Comparison of ENCODE assay signal across 8 mouse cellular contexts in the genomic region with DNA sequence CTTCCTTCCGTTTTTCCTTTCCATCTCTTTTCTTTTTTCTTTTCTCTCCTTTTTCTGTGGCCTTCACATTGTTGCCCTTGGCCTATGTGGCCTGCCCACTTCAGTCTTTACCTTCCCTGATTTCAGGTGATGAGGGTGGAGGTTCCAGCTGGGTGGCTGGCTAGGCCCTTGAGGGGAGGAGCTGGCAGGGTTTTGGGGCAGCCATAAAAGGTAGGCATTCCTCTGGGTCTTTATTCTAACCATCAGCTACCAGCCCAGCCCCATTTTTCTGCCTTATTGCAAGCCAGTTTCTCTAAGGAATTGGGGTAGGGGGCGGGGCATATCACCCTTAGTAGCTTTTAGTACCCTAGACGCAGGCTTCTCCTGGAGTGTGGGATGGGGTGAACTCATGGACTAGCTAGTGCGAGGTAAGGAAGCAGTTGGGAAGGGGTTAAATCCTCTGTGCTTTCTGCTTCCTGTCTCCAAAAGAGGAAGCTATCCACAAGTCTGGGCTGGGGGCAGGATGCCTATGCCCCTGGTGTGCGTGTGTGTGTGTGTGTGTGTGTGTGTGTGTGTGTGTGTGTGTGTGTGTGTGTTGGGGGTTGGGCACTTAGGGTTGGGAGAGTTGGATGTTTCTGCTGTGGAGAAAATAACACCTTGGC. TPM values are rescaled to one million over a fixed set of nuclear protein-coding genes. Genes with fewer than 3 reads are reported as not detected.
DNase-seq lines count a peak whose midpoint lies in the region; ATAC-seq and TF ChIP-seq lines count a peak whose summit lies in the region.

No protein-coding gene starts in this region.

- peak overlapping the region; percentile 85 for H3K4me3 ChIP-seq in embryonic fibroblast, embryonic 13.5 days (ENCODE audit: insufficient read depth, low read length)
- H3K4me3 ChIP-seq in hindbrain, postnatal 0 days (ENCODE audit: low read length): peak overlapping the region; percentile 64
- peak overlapping the region; percentile 88 for H3K4me3 ChIP-seq in liver, embryonic 16.5 days (ENCODE audit: low read depth, low read length)
- H3K4me3 ChIP-seq in olfactory bulb, adult 2 months (ENCODE audit: insufficient read depth, low read depth, low read length): peak overlapping the region; percentile 8

- H3K9ac ChIP-seq in hindbrain, postnatal 0 days (replicated peaks; ENCODE audit: low read length): peak overlapping the region; percentile 30; the same call in 1 of the 2 replicates
- peak overlapping the region; percentile 98 for H3K9ac ChIP-seq in liver, embryonic 16.5 days (ENCODE audit: low read depth, low read length)

- WGBS in hindbrain, postnatal 0 days: 33% methylated on average over 5 of the region's 5 CpGs
- 22% methylated on average over 5 of the region's 5 CpGs for WGBS in liver, embryonic 16.5 days (ENCODE audit: insufficient replicate concordance)
- WGBS in olfactory bulb, adult 2 months: 43% methylated on average over 5 of the region's 5 CpGs

- no peaks in the 10 kb centered on the region for H3K4me1 ChIP-seq in embryonic fibroblast, embryonic 13.5 days (ENCODE audit: control insufficient read depth, insufficient read depth, low read length)
- peaks cover 18% of the 10 kb centered on the region; the same call in 1 of the 2 replicates for H3K4me1 ChIP-seq in hindbrain, postnatal 0 days (ENCODE audit: insufficient read depth, low read length)
- peaks cover 36% of the 10 kb centered on the region for H3K4me1 ChIP-seq in liver, embryonic 16.5 days (ENCODE audit: control insufficient read depth, low read depth, low read length)
- peaks cover 20% of the 10 kb centered on the region for H3K4me1 ChIP-seq in olfactory bulb, adult 2 months (ENCODE audit: control insufficient read depth, insufficient read depth, low read length)

- DNase-seq in heart, adult 18-20 months: peak; percentile 54 to 68
- DNase-seq in heart, adult 8-10 months (ENCODE audit: low spot score): no peak
- no peak for DNase-seq in hindbrain, postnatal 0 days (ENCODE audit: low spot score)
- no peak for DNase-seq in cerebellum, postnatal 10 days
- no peak for DNase-seq in cerebellum, postnatal 25 days

- peak overlapping the region; percentile 98 for H3K4me2 ChIP-seq in hindbrain, postnatal 0 days (ENCODE audit: low read depth, low read length)
- H3K4me2 ChIP-seq in liver, embryonic 16.5 days (ENCODE audit: low read depth, low read length): peak overlapping the region; percentile 97

- H3K9me3 ChIP-seq in hindbrain, postnatal 0 days (ENCODE audit: low read length): no peaks in the 10 kb centered on the region
- H3K9me3 ChIP-seq in liver, embryonic 16.5 days (replicated peaks; ENCODE audit: control insufficient read depth, low read length): no peaks in the 10 kb centered on the region

- TF ChIP-seq POLR2A in embryonic fibroblast, embryonic 13.5 days (IDR thresholded peaks at IDR 0.05; ENCODE audit: low read depth, low read length): no peak
- no peak for TF ChIP-seq POLR2A in olfactory bulb, adult 2 months (IDR thresholded peaks at IDR 0.05; ENCODE audit: insufficient read depth, low read depth, low read length)

- TF ChIP-seq CTCF in embryonic fibroblast, embryonic 13.5 days (IDR thresholded peaks at IDR 0.05; ENCODE audit: borderline replicate concordance, insufficient read depth, low read length): no peak
- no peak for TF ChIP-seq CTCF in hindbrain, postnatal 0 days (IDR thresholded peaks at IDR 0.05; ENCODE audit: low read depth)
- TF ChIP-seq CTCF in olfactory bulb, adult 2 months (IDR thresholded peaks at IDR 0.05; ENCODE audit: insufficient read depth, low read depth, low read length): no peak

- peak overlapping the region; percentile 90 for H3K27ac ChIP-seq in embryonic fibroblast, embryonic 13.5 days (ENCODE audit: insufficient read depth, low read length)
- peak overlapping the region; percentile 41; the same call in 1 of the 2 replicates for H3K27ac ChIP-seq in hindbrain, postnatal 0 days
- H3K27ac ChIP-seq in liver, embryonic 16.5 days (ENCODE audit: low read length): peak overlapping the region; percentile 99
- no peak overlapping the region; the same call in 1 of the 2 replicates for H3K27ac ChIP-seq in olfactory bulb, adult 2 months (ENCODE audit: insufficient read depth, low read depth, low read length)

- ATAC-seq in hindbrain, postnatal 0 days: no peak
- ATAC-seq in liver, embryonic 16.5 days (ENCODE audit: low read depth): no peak

- H3K36me3 ChIP-seq in hindbrain, postnatal 0 days (ENCODE audit: insufficient read depth, low read length): peaks cover 17% of the 10 kb centered on the region; the same call in 1 of the 2 replicates
- peaks cover 18% of the 10 kb centered on the region for H3K36me3 ChIP-seq in liver, embryonic 16.5 days (ENCODE audit: control insufficient read depth, insufficient read depth)

- H3K27me3 ChIP-seq in hindbrain, postnatal 0 days (ENCODE audit: insufficient read depth, low read length): no peaks in the 10 kb centered on the region
- H3K27me3 ChIP-seq in liver, embryonic 16.5 days (ENCODE audit: control insufficient read depth, insufficient read depth, low read depth, low read length): no peaks in the 10 kb centered on the region

RNA-seq across cellular contexts. Expression of a gene that starts 2.7 kb away (rescaled TPM):
- 100 to 1,000 TPM; 240 to 253 TPM for total RNA-seq in heart, adult 18-20 months (2021)
- 100 to 1,000 TPM; 237 to 281 (median 242) TPM for total RNA-seq in heart, adult 8-10 months (2022)
- polyA plus RNA-seq in embryonic fibroblast, embryonic 13.5 days (2011; ENCODE audit: insufficient read length, low read depth, missing spikeins): 66.6 and 71.5 TPM in 2 replicates
- total RNA-seq in hindbrain, postnatal 0 days (2014; rRNA removed): 383 and 444 TPM in 2 replicates
- 251 and 270 TPM in 2 replicates for polyA plus RNA-seq in hindbrain, postnatal 0 days (2015; fragmentation: Nextera tagmentation; extraction: Ambion mirVana)
- 59.8 and 64.4 TPM in 2 replicates for polyA plus RNA-seq in liver, embryonic 16.5 days (2015; fragmentation: Nextera tagmentation; extraction: Ambion mirVana)
- polyA plus RNA-seq in olfactory bulb, adult 2 months (2012; ENCODE audit: insufficient read depth, insufficient read length, low replicate concordance, missing spikeins): 483 TPM in 1 of 2 replicates, not detected in the other

RNA-seq across cellular contexts. Expression of a gene that starts 6.8 kb away (rescaled TPM):
- 1 to 10 TPM in 1 of 2 experiments, under 1 TPM in 1; 0.79 to 1.1 TPM for total RNA-seq in heart, adult 18-20 months (2021)
- under 1 TPM; 0.35 to 0.89 (median 0.81) TPM for total RNA-seq in heart, adult 8-10 months (2022)
- polyA plus RNA-seq in embryonic fibroblast, embryonic 13.5 days (2011; ENCODE audit: insufficient read length, low read depth, missing spikeins): 5.7 and 7.0 TPM in 2 replicates
- 192 and 215 TPM in 2 replicates for total RNA-seq in hindbrain, postnatal 0 days (2014; rRNA removed)
- polyA plus RNA-seq in hindbrain, postnatal 0 days (2015; fragmentation: Nextera tagmentation; extraction: Ambion mirVana): 30.0 and 33.2 TPM in 2 replicates
- polyA plus RNA-seq in liver, embryonic 16.5 days (2015; fragmentation: Nextera tagmentation; extraction: Ambion mirVana): 0.21 and 0.33 TPM in 2 replicates
- polyA plus RNA-seq in olfactory bulb, adult 2 months (2012; ENCODE audit: insufficient read depth, insufficient read length, low replicate concordance, missing spikeins): not detected in 2 replicates

RNA-seq across cellular contexts. Expression of a gene that starts 30.4 kb away (rescaled TPM):
- total RNA-seq in heart, adult 18-20 months (2021): 10 to 100 TPM in 1 of 2 experiments, 1 to 10 TPM in 1; 9.9 to 12.0 TPM
- 10 to 100 TPM in 1 of 4 experiments, 1 to 10 TPM in 3; 7.9 to 12.7 (median 8.6) TPM for total RNA-seq in heart, adult 8-10 months (2022)
- polyA plus RNA-seq in embryonic fibroblast, embryonic 13.5 days (2011; ENCODE audit: insufficient read length, low read depth, missing spikeins): 11.5 and 14.6 TPM in 2 replicates
- total RNA-seq in hindbrain, postnatal 0 days (2014; rRNA removed): 52.8 and 67.0 TPM in 2 replicates
- 35.5 and 37.1 TPM in 2 replicates for polyA plus RNA-seq in hindbrain, postnatal 0 days (2015; fragmentation: Nextera tagmentation; extraction: Ambion mirVana)
- polyA plus RNA-seq in liver, embryonic 16.5 days (2015; fragmentation: Nextera tagmentation; extraction: Ambion mirVana): 14.8 and 15.5 TPM in 2 replicates
- polyA plus RNA-seq in olfactory bulb, adult 2 months (2012; ENCODE audit: insufficient read depth, insufficient read length, low replicate concordance, missing spikeins): not detected in 2 replicates

RNA-seq across cellular contexts. Expression of a gene that starts 39.2 kb away (rescaled TPM):
- total RNA-seq in heart, adult 18-20 months (2021): 10 to 100 TPM; 24.2 to 28.7 TPM
- 10 to 100 TPM; 28.9 to 34.2 (median 31.4) TPM for total RNA-seq in heart, adult 8-10 months (2022)
- 27.7 and 34.8 TPM in 2 replicates for polyA plus RNA-seq in embryonic fibroblast, embryonic 13.5 days (2011; ENCODE audit: insufficient read length, low read depth, missing spikeins)
- 40.3 and 49.2 TPM in 2 replicates for total RNA-seq in hindbrain, postnatal 0 days (2014; rRNA removed)
- polyA plus RNA-seq in hindbrain, postnatal 0 days (2015; fragmentation: Nextera tagmentation; extraction: Ambion mirVana): 16.8 and 17.1 TPM in 2 replicates
- 3.8 and 4.6 TPM in 2 replicates for polyA plus RNA-seq in liver, embryonic 16.5 days (2015; fragmentation: Nextera tagmentation; extraction: Ambion mirVana)
- not detected in 2 replicates for polyA plus RNA-seq in olfactory bulb, adult 2 months (2012; ENCODE audit: insufficient read depth, insufficient read length, low replicate concordance, missing spikeins)

RNA-seq across cellular contexts. Expression of a gene that starts 39.3 kb away (rescaled TPM):
- under 1 TPM; 0.22 to 0.72 TPM for total RNA-seq in heart, adult 18-20 months (2021)
- total RNA-seq in heart, adult 8-10 months (2022): under 1 TPM; 0.31 to 0.57 (median 0.54) TPM
- 3.5 and 7.1 TPM in 2 replicates for polyA plus RNA-seq in embryonic fibroblast, embryonic 13.5 days (2011; ENCODE audit: insufficient read length, low read depth, missing spikeins)
- total RNA-seq in hindbrain, postnatal 0 days (2014; rRNA removed): 3.8 and 4.9 TPM in 2 replicates
- 11.4 TPM in 2 replicates for polyA plus RNA-seq in hindbrain, postnatal 0 days (2015; fragmentation: Nextera tagmentation; extraction: Ambion mirVana)
- 3.8 and 4.0 TPM in 2 replicates for polyA plus RNA-seq in liver, embryonic 16.5 days (2015; fragmentation: Nextera tagmentation; extraction: Ambion mirVana)
- polyA plus RNA-seq in olfactory bulb, adult 2 months (2012; ENCODE audit: insufficient read depth, insufficient read length, low replicate concordance, missing spikeins): not detected in 2 replicates

Comparison
In these comparisons a context has a peak if more than half of its experiments do, and no peak if none do; other contexts are left out.
1. DNase-seq: peak in heart, adult 18-20 months (2 of 2); none in heart, adult 8-10 months (single experiment), hindbrain, postnatal 0 days (single experiment), cerebellum, postnatal 10 days (0 of 2) and cerebellum, postnatal 25 days (0 of 2).
2. H3K4me3 ChIP-seq: peak in every context shown above with its lines; median percentile 88 in liver, embryonic 16.5 days; 85 in embryonic fibroblast, embryonic 13.5 days; 64 in hindbrain, postnatal 0 days; 8 in olfactory bulb, adult 2 months.